Mouse (Mus musculus): ENCODE results near the gene Kpna6. TPM values are rescaled to one million over a fixed set of nuclear protein-coding genes. Genes with fewer than 3 reads are reported as not detected.

Gene Kpna6
- total and polyA plus RNA-seq, 2 experiments from 2014 or later: 11.2 to 60.5 TPM

- DNase-seq (no peak), ATAC-seq (no peak)
- Histone ChIP-seq H3K36me3 (ENCODE audit: insufficient read depth) (peaks cover 18% of the 10 kb centered on the region), H3K4me2 (ENCODE audit: low read depth) (no peak overlapping the region), H3K4me1 (ENCODE audit: insufficient read depth) (peaks cover 22% of the 10 kb centered on the region), H3K9ac (no peak overlapping the region), H3K27ac (ENCODE audit: low read depth, low read length) (no peak overlapping the region), H3K9me3 (ENCODE audit: low read length) (no peaks in the 10 kb centered on the region), H3K4me3 (ENCODE audit: low read depth, low read length) (no peak overlapping the region), H3K27me3 (ENCODE audit: insufficient read depth, low read length) (no peaks in the 10 kb centered on the region)
- WGBS: 68% methylated on average over 1 of the region's 1 CpGs
- TF ChIP-seq CTCF (IDR thresholded peaks at IDR 0.05; ENCODE audit: low read depth): no peak
Measured at GRCm38 (mm10) chr4:129700216-129700615, 27.6 kb upstream of the Kpna6 start.

GRCm38 (mm10) chr4:129697191-129697590, 24.6 kb upstream of the Kpna6 start:
- peak overlapping the region; percentile 81 for H3K4me3 ChIP-seq (ENCODE audit: low read depth, low read length)
- WGBS: 76% methylated on average over 7 of the region's 7 CpGs
- H3K9ac ChIP-seq: peak overlapping the region; percentile 82
- no peaks in the 10 kb centered on the region for H3K27me3 ChIP-seq (ENCODE audit: insufficient read depth, low read length)
- TF ChIP-seq CTCF (IDR thresholded peaks at IDR 0.05; ENCODE audit: low read depth): no peak
- H3K27ac ChIP-seq (ENCODE audit: low read depth, low read length): peak overlapping the region; percentile 99
- no peaks in the 10 kb centered on the region for H3K9me3 ChIP-seq (ENCODE audit: low read length)
- peak overlapping the region; percentile 63 for H3K4me2 ChIP-seq (ENCODE audit: low read depth)
- H3K4me1 ChIP-seq (ENCODE audit: insufficient read depth): peaks cover 14% of the 10 kb centered on the region
- DNase-seq (peak; percentile 47), ATAC-seq (no peak)
- peaks cover 17% of the 10 kb centered on the region for H3K36me3 ChIP-seq (ENCODE audit: insufficient read depth)

- Histone ChIP-seq H3K9me3 (ENCODE audit: low read length) (no peaks in the 10 kb centered on the region), H3K4me1 (ENCODE audit: insufficient read depth) (peaks cover 9% of the 10 kb centered on the region), H3K9ac (peak within 1 kb of the TSS; percentile 82), H3K27me3 (ENCODE audit: insufficient read depth, low read length) (no peaks in the 10 kb centered on the region), H3K4me3 (ENCODE audit: low read depth, low read length) (peak within 1 kb of the TSS; percentile 81), H3K4me2 (ENCODE audit: low read depth) (peak within 1 kb of the TSS; percentile 63), H3K27ac (ENCODE audit: low read depth, low read length) (peak within 1 kb of the TSS; percentile 99), H3K36me3 (ENCODE audit: insufficient read depth) (peaks cover 26% of the 10 kb centered on the region)
- WGBS: 1% methylated on average over 53 of the region's 57 CpGs
- peak; percentile 97 for DNase-seq
- no peak for TF ChIP-seq CTCF (IDR thresholded peaks at IDR 0.05; ENCODE audit: low read depth)
- peak; percentile 92 for ATAC-seq
Measured at GRCm38 (mm10) chr4:129696158-129696985, 23.8 kb upstream of the Kpna6 start, which contains the start of gene Tmem39b. Tmem39b (minus strand) TSS chr4:129696838.

- ATAC-seq (no peak; the same call in 1 of the 2 replicates), DNase-seq (no peak)
- H3K9me3 ChIP-seq (ENCODE audit: low read length): no peaks in the 10 kb centered on the region
- no peak for TF ChIP-seq CTCF (IDR thresholded peaks at IDR 0.05; ENCODE audit: low read depth)
- 21% methylated on average over 6 of the region's 6 CpGs for WGBS
- H3K27me3 ChIP-seq (ENCODE audit: insufficient read depth, low read length): no peaks in the 10 kb centered on the region
- H3K4me3 ChIP-seq (ENCODE audit: low read depth, low read length): peak overlapping the region; percentile 81
- H3K9ac ChIP-seq: peak overlapping the region; percentile 82
- peak overlapping the region; percentile 63 for H3K4me2 ChIP-seq (ENCODE audit: low read depth)
- H3K36me3 ChIP-seq (ENCODE audit: insufficient read depth): peaks cover 31% of the 10 kb centered on the region
- peak overlapping the region; percentile 99 for H3K27ac ChIP-seq (ENCODE audit: low read depth, low read length)
- H3K4me1 ChIP-seq (ENCODE audit: insufficient read depth): peaks cover 9% of the 10 kb centered on the region
Measured at GRCm38 (mm10) chr4:129695815-129696157, 23.2 kb upstream of the Kpna6 start.

GRCm38 (mm10) chr4:129684531-129684930, 12.0 kb upstream of the Kpna6 start:
- no peaks in the 10 kb centered on the region for H3K9me3 ChIP-seq (ENCODE audit: low read length)
- no peak overlapping the region for H3K9ac ChIP-seq
- no peaks in the 10 kb centered on the region for H3K4me1 ChIP-seq (ENCODE audit: insufficient read depth)
- H3K27ac ChIP-seq (ENCODE audit: low read depth, low read length): no peak overlapping the region
- no peak for TF ChIP-seq CTCF (IDR thresholded peaks at IDR 0.05; ENCODE audit: low read depth)
- H3K27me3 ChIP-seq (ENCODE audit: insufficient read depth, low read length): no peaks in the 10 kb centered on the region
- WGBS: 98% methylated on average over 6 of the region's 6 CpGs
- DNase-seq (no peak), ATAC-seq (no peak)
- H3K36me3 ChIP-seq (ENCODE audit: insufficient read depth): peaks cover 90% of the 10 kb centered on the region
- no peak overlapping the region for H3K4me3 ChIP-seq (ENCODE audit: low read depth, low read length)
- H3K4me2 ChIP-seq (ENCODE audit: low read depth): no peak overlapping the region

- Histone ChIP-seq H3K9me3 (ENCODE audit: low read length) (no peaks in the 10 kb centered on the region), H3K4me3 (ENCODE audit: low read depth, low read length) (no peak overlapping the region), H3K4me2 (ENCODE audit: low read depth) (no peak overlapping the region), H3K27ac (ENCODE audit: low read depth, low read length) (no peak overlapping the region), H3K36me3 (ENCODE audit: insufficient read depth) (peaks cover 90% of the 10 kb centered on the region), H3K4me1 (ENCODE audit: insufficient read depth) (no peaks in the 10 kb centered on the region), H3K27me3 (ENCODE audit: insufficient read depth, low read length) (no peaks in the 10 kb centered on the region), H3K9ac (no peak overlapping the region)
- 92% methylated on average over 11 of the region's 11 CpGs for WGBS
- ATAC-seq (no peak), DNase-seq (no peak)
- TF ChIP-seq CTCF (IDR thresholded peaks at IDR 0.05; ENCODE audit: low read depth): no peak
Measured at GRCm38 (mm10) chr4:129683901-129684493, 11.4 kb upstream of the Kpna6 start.

- Histone ChIP-seq H3K27ac (ENCODE audit: low read depth, low read length) (no peak overlapping the region), H3K4me2 (ENCODE audit: low read depth) (no peak overlapping the region), H3K36me3 (ENCODE audit: insufficient read depth) (peaks cover 91% of the 10 kb centered on the region), H3K9ac (no peak overlapping the region), H3K27me3 (ENCODE audit: insufficient read depth, low read length) (no peaks in the 10 kb centered on the region), H3K4me3 (ENCODE audit: low read depth, low read length) (no peak overlapping the region), H3K9me3 (ENCODE audit: low read length) (no peaks in the 10 kb centered on the region), H3K4me1 (ENCODE audit: insufficient read depth) (no peaks in the 10 kb centered on the region)
- no peak for ATAC-seq
- WGBS: 95% methylated on average over 11 of the region's 11 CpGs
- no peak for TF ChIP-seq CTCF (IDR thresholded peaks at IDR 0.05; ENCODE audit: low read depth)
- no peak for DNase-seq
Measured at GRCm38 (mm10) chr4:129681837-129682236, 9.3 kb upstream of the Kpna6 start.
